Mouse (Mus musculus) CH12.LX (cell line): ENCODE data around the gene Helb. TPM values are rescaled to one million over a fixed set of nuclear protein-coding genes. Genes with fewer than 3 reads are reported as not detected.

Experiments
- DNase-seq: peaks from one replicate; pipeline ENCODE4 v3.0.0-alpha.2; 2013; ENCODE audit errors: extremely low read depth
- H3K27ac ChIP-seq: 2 replicates; pipeline ENCODE4 v1.5.1; 2012; ENCODE audit warnings: low read depth, mild to moderate bottlenecking, control low read depth, moderate library complexity; ENCODE audit not compliant: insufficient read depth
- H3K27me3 ChIP-seq: replicated peaks from 2 replicates; pipeline ENCODE3; 2012; ENCODE audit warnings: inconsistent platforms
- H3K36me3 ChIP-seq, 2 experiments: replicated peaks in 1 of 2; 2 replicates each; pipeline versions ENCODE3 to v1.6.1; 2012; ENCODE audit warnings: inconsistent platforms in 1 of 2, low read length in 1 of 2, mild to moderate bottlenecking in 1 of 2, mixed read lengths in 1 of 2, moderate library complexity in 1 of 2; ENCODE audit not compliant: control insufficient read depth in 1 of 2, insufficient read depth in 1 of 2
- H3K4me1 ChIP-seq, 2 experiments: 2 replicates each; pipeline ENCODE4 v1.6.1; 2012; ENCODE audit warnings: inconsistent platforms in 1 of 2, moderate library complexity in 1 of 2; ENCODE audit not compliant: insufficient read depth in 2 of 2, control insufficient read depth in 1 of 2
- H3K4me2 ChIP-seq: 2 replicates; pipeline ENCODE4 v1.6.1; 2012; ENCODE audit warnings: low read depth, mild to moderate bottlenecking, control low read depth; ENCODE audit not compliant: poor library complexity, insufficient read depth, severe bottlenecking
- H3K4me3 ChIP-seq, 3 experiments: fragments of 150-350 bp in 1 of 3; sonication (generic) in 1 of 3; replicated peaks in 1 of 3; 2 replicates each; pipeline versions ENCODE3 to v1.5.1; 2011 to 2012; ENCODE audit warnings: low read depth in 2 of 3, low read length in 2 of 3, mild to moderate bottlenecking in 2 of 3, moderate library complexity in 2 of 3, control low read depth in 1 of 3, improper control_type of control experiment in 1 of 3, inconsistent platforms in 1 of 3, mixed read lengths in 1 of 3; ENCODE audit not compliant: poor library complexity in 1 of 3
- H3K79me2 ChIP-seq: replicated peaks from 2 replicates; pipeline ENCODE4 v1.6.1; 2012; ENCODE audit warnings: mild to moderate bottlenecking, moderate library complexity; ENCODE audit not compliant: control insufficient read depth, poor library complexity, insufficient read depth, severe bottlenecking; ENCODE audit errors: extremely low read depth
- H3K9ac ChIP-seq: 2 replicates; pipeline ENCODE4 v1.6.1; 2012; ENCODE audit warnings: low read depth, mild to moderate bottlenecking, control low read depth, moderate library complexity; ENCODE audit not compliant: insufficient read depth
- H3K9me3 ChIP-seq: replicated peaks from 2 replicates; pipeline ENCODE3; 2012; ENCODE audit warnings: low read length, inconsistent platforms, mixed read lengths
- BHLHE40 ChIP-seq: IDR thresholded peaks from 2 replicates; pipeline ENCODE4 v1.6.1; 2011; ENCODE audit warnings: mild to moderate bottlenecking, low read depth, low read length, improper control_type of control experiment
- CHD1 ChIP-seq: IDR thresholded peaks from 2 replicates; pipeline ENCODE4 v1.6.1; 2012; ENCODE audit warnings: low read depth, low read length, improper control_type of control experiment, inconsistent platforms
- E2F4 ChIP-seq: IDR thresholded peaks from 2 replicates; pipeline ENCODE4 v1.6.1; 2011; ENCODE audit warnings: low read depth, low read length, improper control_type of control experiment; ENCODE audit not compliant: insufficient replicate concordance
- EP300 ChIP-seq: IDR thresholded peaks from 2 replicates; pipeline ENCODE4 v1.6.1; 2011; ENCODE audit warnings: low read length, improper control_type of control experiment
- IRF4 ChIP-seq: IDR thresholded peaks from 2 replicates; pipeline ENCODE4 v1.6.1; 2014; ENCODE audit warnings: low read depth, mild to moderate bottlenecking, inconsistent platforms, low read length, improper control_type of control experiment
- KAT2A ChIP-seq: IDR thresholded peaks from 2 replicates; pipeline ENCODE4 v1.6.1; 2012; ENCODE audit warnings: low read length, improper control_type of control experiment, inconsistent platforms; ENCODE audit not compliant: insufficient replicate concordance
- MAX ChIP-seq: IDR thresholded peaks from 2 replicates; pipeline ENCODE4 v1.6.1; 2011; ENCODE audit warnings: low read length, improper control_type of control experiment
- MYC ChIP-seq: IDR thresholded peaks from 2 replicates; pipeline ENCODE4 v1.6.1; 2011; ENCODE audit warnings: low read depth, mild to moderate bottlenecking, improper control_type of control experiment, low read length
- NRF1 ChIP-seq: IDR thresholded peaks from 2 replicates; pipeline ENCODE4 v1.6.1; 2014; ENCODE audit warnings: low read depth, mild to moderate bottlenecking, inconsistent platforms, low read length, improper control_type of control experiment, moderate library complexity
- PAX5 ChIP-seq: IDR thresholded peaks from 2 replicates; pipeline ENCODE4 v1.6.1; 2012; ENCODE audit warnings: low read length, inconsistent platforms, mixed read lengths
- POLR2A ChIP-seq: IDR thresholded peaks from 2 replicates; pipeline ENCODE4 v1.6.1; 2011; ENCODE audit warnings: low read depth, mild to moderate bottlenecking, improper control_type of control experiment, low read length
- SIN3A ChIP-seq: IDR thresholded peaks from 2 replicates; pipeline ENCODE4 v1.6.1; 2012; ENCODE audit warnings: low read length, improper control_type of control experiment, inconsistent platforms
- SMC3 ChIP-seq: IDR thresholded peaks from 2 replicates; pipeline ENCODE4 v1.6.1; 2011; ENCODE audit warnings: low read depth, low read length, improper control_type of control experiment
- TCF12 ChIP-seq: IDR thresholded peaks from 2 replicates; pipeline ENCODE4 v1.6.1; 2014; ENCODE audit warnings: low read depth, mild to moderate bottlenecking, inconsistent platforms, low read length, improper control_type of control experiment
- UBTF ChIP-seq: IDR thresholded peaks from 2 replicates; pipeline ENCODE4 v1.6.1; 2012; ENCODE audit warnings: low read depth, mild to moderate bottlenecking, inconsistent platforms, low read length, improper control_type of control experiment, moderate library complexity
- ZC3H11A ChIP-seq: IDR thresholded peaks from 2 replicates; pipeline ENCODE4 v1.6.1; 2012; ENCODE audit warnings: low read depth, mild to moderate bottlenecking, inconsistent platforms, low read length, improper control_type of control experiment
- ZMIZ1 ChIP-seq: IDR thresholded peaks from 2 replicates; pipeline ENCODE4 v1.6.1; 2012; ENCODE audit warnings: low read depth, mild to moderate bottlenecking, inconsistent platforms, low read length, improper control_type of control experiment
- dilution Hi-C: fragments of 300-500 bp; cut with MboI; formaldehyde crosslinking; loops from 2 replicates; pipeline ENCODE4 v1.14.3; 2020; ENCODE audit warnings: low sequenced_read_pairs; ENCODE audit not compliant: extremely low pct_unique_long_range_greater_than_20kb, extremely low pct_ligation_motif_present
- in situ Hi-C: fragments of 300-500 bp; cut with MboI; formaldehyde crosslinking; loops from 3 replicates; pipeline ENCODE4 v1.14.3; 2019; ENCODE audit warnings: low sequenced_read_pairs, low pct_ligation_motif_present, low pct_unique_long_range_greater_than_20kb, mixed read lengths
- polyA plus RNA-seq: library from polyadenylated mRNA; unstranded; fragments of >175 nt; gene quantifications from 2 replicates; pipeline ENCODE4 v1.2.1, GENCODE M21; 2012; ENCODE audit warnings: low read depth; ENCODE audit not compliant: insufficient read length
- total RNA-seq, 2 experiments: library from RNA; depleted of rRNA; stranded (reverse); fragments of 300-350 nt in 1 of 2; fragments of >200 nt in 1 of 2; gene quantifications; 2 replicates each; pipeline ENCODE4 v1.2.3; 2012 to 2014

Helb gene
- total and polyA plus RNA-seq, 3 experiments, result 15.6 to 22.0 (median 16.4) TPM

- no peak overlapping the region for H3K9ac ChIP-seq
- in situ Hi-C loops, result no loop called here
- dilution Hi-C loops, result no loop called here
- no peak for DNase-seq
- H3K4me1 ChIP-seq, result 0 out of 4 replicates have a peak, but pooled peaks cover 0 to 3% of the 10 kb centered on the region in 2 experiments
- H3K27ac ChIP-seq, result no peak overlapping the region
- H3K4me2 ChIP-seq, result no peak overlapping the region
- H3K27me3 ChIP-seq, result no peaks in the 10 kb centered on the region
- H3K4me3 ChIP-seq, result no peak overlapping the region
- no peaks in the 10 kb centered on the region for H3K79me2 ChIP-seq
- no peaks in the 10 kb centered on the region for H3K36me3 ChIP-seq
- no peaks in the 10 kb centered on the region for H3K9me3 ChIP-seq
- no peak for TF ChIP-seq E2F4
- no peak for TF ChIP-seq MAX
- no peak for TF ChIP-seq SIN3A
- no peak for TF ChIP-seq CHD1
- no peak for TF ChIP-seq KAT2A
- TF ChIP-seq MYC, result no peak
- TF ChIP-seq PAX5, result no peak
- no peak for TF ChIP-seq NRF1
- TF ChIP-seq BHLHE40, result no peak
- TF ChIP-seq POLR2A, result no peak
- TF ChIP-seq IRF4, result no peak
- TF ChIP-seq SMC3, result no peak
- TF ChIP-seq ZC3H11A, result no peak
- TF ChIP-seq EP300, result no peak
- TF ChIP-seq ZMIZ1, result no peak
- TF ChIP-seq TCF12, result no peak
- TF ChIP-seq UBTF, result no peak
These were observed 78.9 kb downstream of the Helb start for GRCm38 (mm10) chr10:120033866-120034265.

Other genes with a start within 250 kb of the Helb start
- gene Tmbim4, start 88.6 kb upstream of the Helb start, total RNA-seq (2012; rRNA removed), result 83.6 and 97.8 TPM in 2 replicates
- gene Tmbim4, start 88.6 kb upstream of the Helb start, total RNA-seq (2014; rRNA removed), result 112 and 121 TPM in 2 replicates
- 104 and 113 TPM in 2 replicates for gene Tmbim4, start 88.6 kb upstream of the Helb start, polyA plus RNA-seq
- gene Irak3, start 89.1 kb upstream of the Helb start, total RNA-seq (2012; rRNA removed), result 2.1 and 3.1 TPM in 2 replicates
- 0.50 TPM in 2 replicates for gene Irak3, start 89.1 kb upstream of the Helb start, total RNA-seq (2014; rRNA removed)
- 0.65 and 1.1 TPM in 2 replicates for gene Irak3, start 89.1 kb upstream of the Helb start, polyA plus RNA-seq
- 75.9 and 82.0 TPM in 2 replicates for gene Llph, start 114.1 kb upstream of the Helb start, total RNA-seq (2012; rRNA removed)
- 103 and 118 TPM in 2 replicates for gene Llph, start 114.1 kb upstream of the Helb start, total RNA-seq (2014; rRNA removed)
- gene Llph, start 114.1 kb upstream of the Helb start, polyA plus RNA-seq, result 237 and 276 TPM in 2 replicates